Mouse (Mus musculus) ovary, postnatal 14 days (tissue): Measurements from ENCODE around the gene Efna4.

Experiments used
- DNase-seq: peaks from one replicate; pipeline ENCODE4 v3.0.0; 2022; ENCODE audit warnings: low spot score

The Efna4 gene

GRCm38 (mm10) chr3:89305105-89305504, 32.7 kb downstream of the Efna4 start:
- DNase-seq = no peak

GRCm38 (mm10) chr3:89304440-89304839, 33.4 kb downstream of the Efna4 start:
- DNase-seq = no peak

- DNase-seq = no peak
These were observed 37.3 kb downstream of the Efna4 start for GRCm38 (mm10) chr3:89300514-89300913.

- DNase-seq = no peak
These were observed 37.8 kb downstream of the Efna4 start for GRCm38 (mm10) chr3:89300071-89300470.

- DNase-seq = no peak
These were observed 38.3 kb downstream of the Efna4 start for GRCm38 (mm10) chr3:89299499-89299898.

GRCm38 (mm10) chr3:89298908-89299307, 38.9 kb downstream of the Efna4 start:
- DNase-seq = no peak

GRCm38 (mm10) chr3:89296761-89297396, 40.9 kb downstream of the Efna4 start:
- DNase-seq = no peak

GRCm38 (mm10) chr3:89295685-89296230, 42.1 kb downstream of the Efna4 start:
- no peak for DNase-seq

GRCm38 (mm10) chr3:89294195-89294594, 43.6 kb downstream of the Efna4 start:
- no peak for DNase-seq

GRCm38 (mm10) chr3:89293247-89293918, 44.4 kb downstream of the Efna4 start:
- DNase-seq = no peak

- DNase-seq = no peak
These were observed 45.5 kb downstream of the Efna4 start for GRCm38 (mm10) chr3:89292303-89292702.

GRCm38 (mm10) chr3:89291874-89292273, 46.0 kb downstream of the Efna4 start:
- no peak for DNase-seq

GRCm38 (mm10) chr3:89288503-89288928, 49.3 kb downstream of the Efna4 start:
- no peak for DNase-seq

- no peak for DNase-seq
These were observed 50.5 kb downstream of the Efna4 start for GRCm38 (mm10) chr3:89287286-89287685.

- DNase-seq = no peak
These were observed 52.3 kb downstream of the Efna4 start for GRCm38 (mm10) chr3:89285526-89285925.

- no peak for DNase-seq
These were observed 53.6 kb downstream of the Efna4 start for GRCm38 (mm10) chr3:89284261-89284660.
